Mouse (Mus musculus): ENCODE measurements around the gene Chuk.

Gene Chuk

GRCm38 (mm10) chr19:44106831-44107660 is at the start of gene Chuk:
Gene Chuk, minus strand, starts transcription at chr19:44107480.
- H3K27me3 ChIP-seq (ENCODE audit: control insufficient read depth, insufficient read depth, low read length, poor library complexity, severe bottlenecking) = no peaks in the 10 kb centered on the region
- H3K36me3 ChIP-seq (ENCODE audit: control insufficient read depth, insufficient read depth, low read length, poor library complexity, severe bottlenecking) = peaks cover 4% of the 10 kb centered on the region
- DNase-seq (ENCODE audit: low read depth, low spot score) = peak; percentile 94

- Histone ChIP-seq H3K36me3 (ENCODE audit: control insufficient read depth, insufficient read depth, low read length, poor library complexity, severe bottlenecking) (no peaks in the 10 kb centered on the region), H3K27me3 (ENCODE audit: control insufficient read depth, insufficient read depth, low read length, poor library complexity, severe bottlenecking) (no peaks in the 10 kb centered on the region; the same call in 1 of the 2 replicates)
- DNase-seq (ENCODE audit: low read depth, low spot score) = no peak
Measured at GRCm38 (mm10) chr19:44157005-44157404, 49.7 kb upstream of the Chuk start.

- Histone ChIP-seq H3K27me3 (ENCODE audit: control insufficient read depth, insufficient read depth, low read length, poor library complexity, severe bottlenecking) (no peaks in the 10 kb centered on the region; the same call in 1 of the 2 replicates), H3K36me3 (ENCODE audit: control insufficient read depth, insufficient read depth, low read length, poor library complexity, severe bottlenecking) (no peaks in the 10 kb centered on the region)
- no peak for DNase-seq (ENCODE audit: low read depth, low spot score)
Measured at GRCm38 (mm10) chr19:44153781-44154180, 46.5 kb upstream of the Chuk start.

GRCm38 (mm10) chr19:44148991-44149390 is 41.7 kb upstream of the Chuk start:
- H3K27me3 ChIP-seq (ENCODE audit: control insufficient read depth, insufficient read depth, low read length, poor library complexity, severe bottlenecking) = no peaks in the 10 kb centered on the region; the same call in 1 of the 2 replicates
- H3K36me3 ChIP-seq (ENCODE audit: control insufficient read depth, insufficient read depth, low read length, poor library complexity, severe bottlenecking) = no peaks in the 10 kb centered on the region
- DNase-seq (ENCODE audit: low read depth, low spot score) = no peak

- DNase-seq (ENCODE audit: low read depth, low spot score) = peak; percentile 43
- Histone ChIP-seq H3K36me3 (ENCODE audit: control insufficient read depth, insufficient read depth, low read length, poor library complexity, severe bottlenecking) (peaks cover 2% of the 10 kb centered on the region; the same call in 1 of the 2 replicates), H3K27me3 (ENCODE audit: control insufficient read depth, insufficient read depth, low read length, poor library complexity, severe bottlenecking) (no peaks in the 10 kb centered on the region)
Measured at GRCm38 (mm10) chr19:44148345-44148744, 41.1 kb upstream of the Chuk start.

GRCm38 (mm10) chr19:44146951-44147350 is 39.7 kb upstream of the Chuk start:
- DNase-seq (ENCODE audit: low read depth, low spot score) = no peak
- peaks cover 2% of the 10 kb centered on the region; the same call in 1 of the 2 replicates for H3K36me3 ChIP-seq (ENCODE audit: control insufficient read depth, insufficient read depth, low read length, poor library complexity, severe bottlenecking)
- no peaks in the 10 kb centered on the region for H3K27me3 ChIP-seq (ENCODE audit: control insufficient read depth, insufficient read depth, low read length, poor library complexity, severe bottlenecking)

- peaks cover 4% of the 10 kb centered on the region; the same call in 1 of the 2 replicates for H3K36me3 ChIP-seq (ENCODE audit: control insufficient read depth, insufficient read depth, low read length, poor library complexity, severe bottlenecking)
- no peak for DNase-seq (ENCODE audit: low read depth, low spot score)
- H3K27me3 ChIP-seq (ENCODE audit: control insufficient read depth, insufficient read depth, low read length, poor library complexity, severe bottlenecking) = no peaks in the 10 kb centered on the region
Measured at GRCm38 (mm10) chr19:44146568-44146879, 39.2 kb upstream of the Chuk start.

- H3K27me3 ChIP-seq (ENCODE audit: control insufficient read depth, insufficient read depth, low read length, poor library complexity, severe bottlenecking) = no peaks in the 10 kb centered on the region
- peak; percentile 93 for DNase-seq (ENCODE audit: low read depth, low spot score)
- peaks cover 8% of the 10 kb centered on the region; the same call in 1 of the 2 replicates for H3K36me3 ChIP-seq (ENCODE audit: control insufficient read depth, insufficient read depth, low read length, poor library complexity, severe bottlenecking)
Measured at GRCm38 (mm10) chr19:44145702-44146567, 38.7 kb upstream of the Chuk start, which contains the start of gene Bloc1s2. Gene Bloc1s2, minus strand, starts transcription at chr19:44146446.

- peak; percentile 62 for DNase-seq (ENCODE audit: low read depth, low spot score)
Measured at GRCm38 (mm10) chr19:44144366-44144765, 37.1 kb upstream of the Chuk start.

GRCm38 (mm10) chr19:44135960-44136485 is 28.7 kb upstream of the Chuk start:
- no peaks in the 10 kb centered on the region for H3K27me3 ChIP-seq (ENCODE audit: control insufficient read depth, insufficient read depth, low read length, poor library complexity, severe bottlenecking)
- DNase-seq (ENCODE audit: low read depth, low spot score) = no peak
- peaks cover 5% of the 10 kb centered on the region; the same call in 1 of the 2 replicates for H3K36me3 ChIP-seq (ENCODE audit: control insufficient read depth, insufficient read depth, low read length, poor library complexity, severe bottlenecking)

More at GRCm38 (mm10) chr19:44144366-44144765, 37.1 kb upstream of the Chuk start:
- H3K27me3 ChIP-seq (ENCODE audit: control insufficient read depth, insufficient read depth, low read length, poor library complexity, severe bottlenecking) = no peaks in the 10 kb centered on the region
- H3K36me3 ChIP-seq (ENCODE audit: control insufficient read depth, insufficient read depth, low read length, poor library complexity, severe bottlenecking) = peaks cover 9% of the 10 kb centered on the region; the same call in 1 of the 2 replicates

GRCm38 (mm10) chr19:44135072-44135959 is 28.0 kb upstream of the Chuk start, which contains the start of gene Cwf19l1:
Gene Cwf19l1, minus strand, starts transcription at chr19:44135876.
- peak; percentile 90 for DNase-seq (ENCODE audit: low read depth, low spot score)
- Histone ChIP-seq H3K36me3 (ENCODE audit: control insufficient read depth, insufficient read depth, low read length, poor library complexity, severe bottlenecking) (peaks cover 5% of the 10 kb centered on the region; the same call in 1 of the 2 replicates), H3K27me3 (ENCODE audit: control insufficient read depth, insufficient read depth, low read length, poor library complexity, severe bottlenecking) (no peaks in the 10 kb centered on the region)

GRCm38 (mm10) chr19:44132917-44133316 is 25.6 kb upstream of the Chuk start:
- Histone ChIP-seq H3K36me3 (ENCODE audit: control insufficient read depth, insufficient read depth, low read length, poor library complexity, severe bottlenecking) (peaks cover 6% of the 10 kb centered on the region; the same call in 1 of the 2 replicates), H3K27me3 (ENCODE audit: control insufficient read depth, insufficient read depth, low read length, poor library complexity, severe bottlenecking) (no peaks in the 10 kb centered on the region)
- DNase-seq (ENCODE audit: low read depth, low spot score) = no peak

GRCm38 (mm10) chr19:44128560-44128959 is 21.3 kb upstream of the Chuk start:
- no peak for DNase-seq (ENCODE audit: low read depth, low spot score)
- no peaks in the 10 kb centered on the region for H3K27me3 ChIP-seq (ENCODE audit: control insufficient read depth, insufficient read depth, low read length, poor library complexity, severe bottlenecking)

More at GRCm38 (mm10) chr19:44128560-44128959, 21.3 kb upstream of the Chuk start:
- peaks cover 11% of the 10 kb centered on the region; the same call in 1 of the 2 replicates for H3K36me3 ChIP-seq (ENCODE audit: control insufficient read depth, insufficient read depth, low read length, poor library complexity, severe bottlenecking)
